Mouse (Mus musculus) ES-E14 (cell line): ENCODE results near the gene Ptprm. TPM values are rescaled to one million over a fixed set of nuclear protein-coding genes. Genes with fewer than 3 reads are reported as not detected.

Experiments
- DNase-seq: peaks from one replicate; pipeline ENCODE4 v3.0.0-alpha.2; 2013; ENCODE audit warnings: low read depth, low spot score
- H3K27ac ChIP-seq: 2 replicates; pipeline ENCODE4 v1.5.1; 2012; ENCODE audit warnings: low read depth, mild to moderate bottlenecking, low read length, moderate library complexity, mixed read lengths; ENCODE audit not compliant: poor library complexity, insufficient read depth, severe bottlenecking
- H3K36me3 ChIP-seq: 2 replicates; pipeline ENCODE4 v1.6.1; 2012; ENCODE audit warnings: mild to moderate bottlenecking, low read length, moderate library complexity, mixed read lengths; ENCODE audit not compliant: control insufficient read depth, poor library complexity, insufficient read depth, severe bottlenecking
- H3K4me1 ChIP-seq, 2 experiments: fragments of 150-350 bp in 1 of 2; sonication (generic) in 1 of 2; 2 replicates each; pipeline ENCODE4 v1.6.1; 2012; ENCODE audit warnings: low read length in 2 of 2, mild to moderate bottlenecking in 1 of 2, mixed read lengths in 1 of 2; ENCODE audit not compliant: control insufficient read depth in 2 of 2, insufficient read depth in 2 of 2, poor library complexity in 1 of 2
- H3K4me3 ChIP-seq, 2 experiments: fragments of 150-350 bp in 1 of 2; sonication (generic) in 1 of 2; 2 replicates each; pipeline ENCODE4 v1.5.1; 2012; ENCODE audit warnings: low read length in 2 of 2, low read depth in 1 of 2, mild to moderate bottlenecking in 1 of 2, mixed read lengths in 1 of 2; ENCODE audit not compliant: insufficient read depth in 1 of 2, poor library complexity in 1 of 2, severe bottlenecking in 1 of 2
- H3K9ac ChIP-seq: 2 replicates; pipeline ENCODE4 v1.6.1; 2012; ENCODE audit warnings: low read depth, mild to moderate bottlenecking, low read length, mixed read lengths; ENCODE audit not compliant: poor library complexity, insufficient read depth, severe bottlenecking
- H3K9me3 ChIP-seq: fragments of 150-350 bp; sonication (generic); 2 replicates; pipeline ENCODE4 v1.6.1; 2012; ENCODE audit warnings: low read depth, mild to moderate bottlenecking, low read length; ENCODE audit not compliant: control insufficient read depth, insufficient read depth
- CHD2 ChIP-seq: IDR thresholded peaks from 2 replicates; pipeline ENCODE4 v1.6.1; 2014; ENCODE audit warnings: mild to moderate bottlenecking, low read depth, low read length, inconsistent platforms
- HCFC1 ChIP-seq: IDR thresholded peaks from 2 replicates; pipeline ENCODE4 v1.6.1; 2012; ENCODE audit warnings: low read length, inconsistent platforms, borderline replicate concordance; ENCODE audit not compliant: insufficient read depth
- MAFK ChIP-seq: IDR thresholded peaks from 2 replicates; pipeline ENCODE4 v1.6.1; 2014; ENCODE audit warnings: mild to moderate bottlenecking, low read depth, low read length, inconsistent platforms; ENCODE audit not compliant: insufficient read depth
- ZC3H11A ChIP-seq: IDR thresholded peaks from 2 replicates; pipeline ENCODE4 v1.6.1; 2012; ENCODE audit warnings: low read depth, mild to moderate bottlenecking, inconsistent platforms, low read length, borderline replicate concordance
- ZNF384 ChIP-seq: IDR thresholded peaks from 2 replicates; pipeline ENCODE4 v1.6.1; 2012; ENCODE audit warnings: low read depth, low read length, inconsistent platforms
- in situ Hi-C, 2 experiments: fragments of 600-800 bp; cut with MboI; formaldehyde crosslinking; loops; one replicate each; pipeline ENCODE4 v1.15.1; 2025; ENCODE audit warnings: low sequenced_read_pairs in 2 of 2, inconsistent platforms in 1 of 2; ENCODE audit not compliant: unreplicated experiment in 2 of 2
- total RNA-seq: library from RNA; depleted of rRNA; stranded (reverse); fragments of 300-350 nt; gene quantifications from 2 replicates; pipeline ENCODE4 v1.2.3, GENCODE M21; 2012

The Ptprm gene
- total RNA-seq, 1 experiment = 2.9 TPM

GRCm38 (mm10) chr17:67264716-67265115 lies 89.5 kb downstream of the Ptprm start:
- no peak overlapping the region for H3K9ac ChIP-seq

GRCm38 (mm10) chr17:67263024-67263423 lies 91.2 kb downstream of the Ptprm start:
- in situ Hi-C loops = no loop called here
- no peak for DNase-seq
- no peak for TF ChIP-seq CHD2
- no peak for TF ChIP-seq ZC3H11A
- TF ChIP-seq HCFC1 = no peak
- no peak for TF ChIP-seq ZNF384
- no peak for TF ChIP-seq MAFK

More at GRCm38 (mm10) chr17:67264716-67265115, 89.5 kb downstream of the Ptprm start:
- in situ Hi-C loops = no loop called here
- Histone ChIP-seq H3K36me3 (no peaks in the 10 kb centered on the region), H3K27ac (no peak overlapping the region), H3K4me3 (no peak overlapping the region), H3K4me1 (no peaks in the 10 kb centered on the region), H3K9me3 (no peaks in the 10 kb centered on the region)
- DNase-seq = no peak
- TF ChIP-seq ZNF384 (no peak), ZC3H11A (no peak), MAFK (no peak), HCFC1 (no peak), CHD2 (no peak)

GRCm38 (mm10) chr17:67260016-67260415 lies 94.2 kb downstream of the Ptprm start:
- in situ Hi-C loops = no loop called here
- Histone ChIP-seq H3K4me1 (no peaks in the 10 kb centered on the region), H3K9me3 (no peaks in the 10 kb centered on the region), H3K36me3 (no peaks in the 10 kb centered on the region), H3K27ac (no peak overlapping the region), H3K9ac (no peak overlapping the region), H3K4me3 (no peak overlapping the region)
- no peak for TF ChIP-seq ZC3H11A
- no peak for TF ChIP-seq CHD2
- no peak for TF ChIP-seq HCFC1
- TF ChIP-seq MAFK = no peak
- no peak for TF ChIP-seq ZNF384
- DNase-seq = no peak

More at GRCm38 (mm10) chr17:67263024-67263423, 91.2 kb downstream of the Ptprm start:
- H3K4me1 ChIP-seq = no peaks in the 10 kb centered on the region
- H3K9me3 ChIP-seq = no peaks in the 10 kb centered on the region
- H3K9ac ChIP-seq = no peak overlapping the region
- no peak overlapping the region for H3K4me3 ChIP-seq
- H3K36me3 ChIP-seq = no peaks in the 10 kb centered on the region
- H3K27ac ChIP-seq = no peak overlapping the region

- no peak for DNase-seq
- in situ Hi-C loops = no loop called here
Measured at GRCm38 (mm10) chr17:67257780-67258179, 96.5 kb downstream of the Ptprm start.

GRCm38 (mm10) chr17:67256171-67256570 lies 98.1 kb downstream of the Ptprm start:
- Histone ChIP-seq H3K9me3 (no peaks in the 10 kb centered on the region), H3K27ac (no peak overlapping the region), H3K9ac (no peak overlapping the region), H3K36me3 (no peaks in the 10 kb centered on the region), H3K4me1 (no peaks in the 10 kb centered on the region), H3K4me3 (no peak overlapping the region)
- no peak for TF ChIP-seq ZC3H11A
- in situ Hi-C loops = no loop called here
- DNase-seq = no peak

More at GRCm38 (mm10) chr17:67257780-67258179, 96.5 kb downstream of the Ptprm start:
- no peak overlapping the region for H3K4me3 ChIP-seq
- no peak overlapping the region for H3K9ac ChIP-seq
- H3K4me1 ChIP-seq = no peaks in the 10 kb centered on the region
- no peaks in the 10 kb centered on the region for H3K9me3 ChIP-seq
- TF ChIP-seq MAFK = no peak
- no peak for TF ChIP-seq HCFC1
- no peak for TF ChIP-seq ZNF384
- no peak for TF ChIP-seq CHD2
- TF ChIP-seq ZC3H11A = no peak
- no peak overlapping the region for H3K27ac ChIP-seq
- H3K36me3 ChIP-seq = no peaks in the 10 kb centered on the region
